Mouse (Mus musculus) liver, embryonic 11.5 days (tissue): Measurements from ENCODE around the gene Gm12184. TPM values are rescaled to one million over a fixed set of nuclear protein-coding genes. Genes with fewer than 3 reads are reported as not detected.

ENCODE experiments used
- ATAC-seq: fragments of 200-750 bp; cut with Nextera tagmentation; replicated peaks from 2 replicates; pipeline ENCODE4 v1.8.0; 2017; ENCODE audit warnings: moderate number of reproducible peaks, mild to moderate bottlenecking, moderate TSS enrichment, moderate library complexity; ENCODE audit not compliant: low FRiP score
- DNase-seq: peaks from one replicate; pipeline ENCODE4 v3.0.0-alpha.2; 2017; ENCODE audit warnings: low spot score
- H3K27ac ChIP-seq: fragments of 300-500 bp; sonication (generic); 2 replicates; pipeline ENCODE4 v1.5.1; 2014; ENCODE audit warnings: mild to moderate bottlenecking, low read depth, low read length, control low read depth
- H3K27me3 ChIP-seq: fragments of 300-500 bp; sonication (generic); replicated peaks from 2 replicates; pipeline ENCODE4 v1.6.1; 2014; ENCODE audit warnings: low read length, mixed read lengths; ENCODE audit not compliant: control insufficient read depth, insufficient read depth
- H3K36me3 ChIP-seq: fragments of 300-500 bp; sonication (generic); 2 replicates; pipeline ENCODE4 v1.6.1; 2014; ENCODE audit warnings: mild to moderate bottlenecking, low read length, moderate library complexity, mixed read lengths; ENCODE audit not compliant: control insufficient read depth, insufficient read depth
- H3K4me1 ChIP-seq: fragments of 300-500 bp; sonication (generic); replicated peaks from 2 replicates; pipeline ENCODE4 v1.6.1; 2014; ENCODE audit warnings: low read length, mixed read lengths; ENCODE audit not compliant: control insufficient read depth, insufficient read depth
- H3K4me2 ChIP-seq: fragments of 300-500 bp; sonication (generic); 2 replicates; pipeline ENCODE4 v1.6.1; 2014; ENCODE audit warnings: mild to moderate bottlenecking, control low read depth, moderate library complexity
- H3K4me3 ChIP-seq: fragments of 300-500 bp; sonication (generic); 2 replicates; pipeline ENCODE4 v1.5.1; 2014; ENCODE audit warnings: low read depth, low read length, control low read depth
- H3K9ac ChIP-seq: fragments of 300-500 bp; sonication (generic); 2 replicates; pipeline ENCODE4 v1.6.1; 2014; ENCODE audit warnings: low read depth, low read length, control low read depth
- H3K9me3 ChIP-seq: fragments of 300-500 bp; sonication (generic); 2 replicates; pipeline ENCODE4 v1.6.1; 2016; ENCODE audit warnings: low read length, inconsistent platforms, mixed read lengths; ENCODE audit not compliant: control insufficient read depth
- WGBS: fragments of 180-500 bp; shearing (Covaris S2); extraction: QIAGEN DNeasy Blood & Tissue Kit; methylation state at CpG from one replicate; pipeline ENCODE4 v1.1.7; 2014; 5-methylcytosine and 5-hydroxymethylcytosine counted together
- polyA plus RNA-seq: library from polyadenylated mRNA; unstranded; fragments of >200 nt; fragmentation: Nextera tagmentation; extraction: Ambion mirVana; gene quantifications from 2 replicates; pipeline ENCODE4 v1.2.1, GENCODE M21; 2014

Gm12184 gene
- polyA plus RNA-seq, 1 experiment from 2014 or later = 7.6 TPM

- H3K4me3 ChIP-seq = no peak overlapping the region
- 76% methylated on average over 2 of the region's 2 CpGs for WGBS
- H3K4me1 ChIP-seq = peaks cover 16% of the 10 kb centered on the region
Measured at GRCm38 (mm10) chr11:48804922-48805321, 21.5 kb downstream of the Gm12184 start.

GRCm38 (mm10) chr11:48803988-48804387 is 22.5 kb downstream of the Gm12184 start:
- no peak overlapping the region; the same call in 1 of the 2 replicates for H3K4me2 ChIP-seq
- H3K27me3 ChIP-seq = no peaks in the 10 kb centered on the region
- ATAC-seq = no peak
- peaks cover 59% of the 10 kb centered on the region for H3K36me3 ChIP-seq
- WGBS = 93% methylated on average over 2 of the region's 2 CpGs
- H3K9me3 ChIP-seq = no peaks in the 10 kb centered on the region
- peak overlapping the region; percentile 41; the same call in 1 of the 2 replicates for H3K9ac ChIP-seq
- H3K4me1 ChIP-seq = peaks cover 16% of the 10 kb centered on the region
- no peak for DNase-seq
- H3K4me3 ChIP-seq = peak overlapping the region; percentile 8; the same call in 1 of the 2 replicates
- peak overlapping the region; percentile 27; the same call in 1 of the 2 replicates for H3K27ac ChIP-seq

More at GRCm38 (mm10) chr11:48804922-48805321, 21.5 kb downstream of the Gm12184 start:
- H3K27me3 ChIP-seq = no peaks in the 10 kb centered on the region
- H3K27ac ChIP-seq = no peak overlapping the region
- DNase-seq (no peak), ATAC-seq (no peak)
- H3K9me3 ChIP-seq = no peaks in the 10 kb centered on the region
- H3K36me3 ChIP-seq = peaks cover 60% of the 10 kb centered on the region
- H3K4me2 ChIP-seq = no peak overlapping the region
- no peak overlapping the region for H3K9ac ChIP-seq

GRCm38 (mm10) chr11:48801831-48802772 is 24.4 kb downstream of the Gm12184 start:
- ATAC-seq (no peak), DNase-seq (no peak)
- Histone ChIP-seq H3K9ac (peak overlapping the region; percentile 94), H3K4me1 (peaks cover 26% of the 10 kb centered on the region), H3K4me2 (peak overlapping the region; percentile 90), H3K36me3 (peaks cover 49% of the 10 kb centered on the region), H3K4me3 (peak overlapping the region; percentile 84), H3K27ac (peak overlapping the region; percentile 90), H3K27me3 (no peaks in the 10 kb centered on the region), H3K9me3 (no peaks in the 10 kb centered on the region)
- WGBS = 63% methylated on average over 17 of the region's 17 CpGs

GRCm38 (mm10) chr11:48799921-48800701 is 26.3 kb downstream of the Gm12184 start, which contains the start of gene Rack1:
TSS of gene Rack1 (plus strand) at chr11:48800332.
- Histone ChIP-seq H3K4me3 (peak within 1 kb of the TSS; percentile 84), H3K4me1 (peaks cover 32% of the 10 kb centered on the region), H3K9ac (peak within 1 kb of the TSS; percentile 94), H3K9me3 (no peaks in the 10 kb centered on the region), H3K36me3 (peaks cover 37% of the 10 kb centered on the region), H3K4me2 (peak within 1 kb of the TSS; percentile 90), H3K27ac (peak within 1 kb of the TSS; percentile 90), H3K27me3 (no peaks in the 10 kb centered on the region)
- ATAC-seq (peak; percentile 84), DNase-seq (peak; percentile 95)
- under 1% methylated on average over 47 of the region's 47 CpGs for WGBS

- ATAC-seq (no peak), DNase-seq (peak; percentile 69)
- Histone ChIP-seq H3K4me1 (peaks cover 32% of the 10 kb centered on the region), H3K4me3 (peak overlapping the region; percentile 84), H3K27ac (peak overlapping the region; percentile 90), H3K9me3 (no peaks in the 10 kb centered on the region), H3K9ac (peak overlapping the region; percentile 94), H3K27me3 (no peaks in the 10 kb centered on the region), H3K4me2 (peak overlapping the region; percentile 90), H3K36me3 (peaks cover 33% of the 10 kb centered on the region)
- WGBS = 8% methylated on average over 18 of the region's 18 CpGs
Measured at GRCm38 (mm10) chr11:48798984-48799920, 27.2 kb downstream of the Gm12184 start.

- Histone ChIP-seq H3K27me3 (no peaks in the 10 kb centered on the region), H3K9ac (peak overlapping the region; percentile 51), H3K36me3 (peaks cover 23% of the 10 kb centered on the region), H3K9me3 (no peaks in the 10 kb centered on the region), H3K4me3 (peak overlapping the region; percentile 84), H3K27ac (peak overlapping the region; percentile 13; the same call in 1 of the 2 replicates), H3K4me1 (peaks cover 32% of the 10 kb centered on the region), H3K4me2 (peak overlapping the region; percentile 90)
- 49% methylated on average over 7 of the region's 7 CpGs for WGBS
- ATAC-seq = no peak
- no peak for DNase-seq
Measured at GRCm38 (mm10) chr11:48798308-48798707, 28.1 kb downstream of the Gm12184 start.

- H3K4me3 ChIP-seq = no peak overlapping the region
- peak overlapping the region; percentile 90 for H3K4me2 ChIP-seq
- 47% methylated on average over 5 of the region's 5 CpGs for WGBS
- peak overlapping the region; percentile 51 for H3K9ac ChIP-seq
- no peaks in the 10 kb centered on the region for H3K9me3 ChIP-seq
- ATAC-seq (no peak), DNase-seq (no peak)
- H3K4me1 ChIP-seq = peaks cover 26% of the 10 kb centered on the region
- H3K36me3 ChIP-seq = peaks cover 13% of the 10 kb centered on the region
- no peak overlapping the region; the same call in 1 of the 2 replicates for H3K27ac ChIP-seq
- no peaks in the 10 kb centered on the region for H3K27me3 ChIP-seq
Measured at GRCm38 (mm10) chr11:48797287-48797686, 29.2 kb downstream of the Gm12184 start.
